ENCODE assay signal across 9 mouse cellular contexts in genomic region chr15:84987020-84987815, GRCm38 (mm10). TPM values are rescaled to one million over a fixed set of nuclear protein-coding genes. Genes with fewer than 3 reads are reported as not detected.
DNase-seq lines count a peak whose midpoint lies in the region; ATAC-seq and TF ChIP-seq lines count a peak whose summit lies in the region.
"Had no signal": no experiment of that assay in that cellular context is flagged by ENCODE, and none has a peak within 500 bp of the region (broad histone marks: within the 10 kb centered on the region; RNA-seq: fewer than 3 reads in every experiment).

No protein-coding gene starts in this region.

- CTCF ChIA-PET in Patski (lab: Charles Lee), result interaction anchor here (1.4 to 1.5 kb wide), 2 partner anchors 62 to 184 kb away, joined by 3 read pairs; no protein-coding TSS in a partner anchor

- no peaks in the 10 kb centered on the region for H3K36me3 ChIP-seq in embryonic facial prominence, embryonic 12.5 days
- peaks cover 3% of the 10 kb centered on the region; the same call in 1 of the 2 replicates for H3K36me3 ChIP-seq in hindbrain, embryonic 12.5 days
- H3K36me3 ChIP-seq in neural tube, embryonic 15.5 days, result no peaks in the 10 kb centered on the region

- WGBS in embryonic facial prominence, embryonic 12.5 days, result under 1% methylated on average over 53 of the region's 53 CpGs
- WGBS in hindbrain, embryonic 12.5 days, result under 1% methylated on average over 43 of the region's 53 CpGs
- under 1% methylated on average over 53 of the region's 53 CpGs for WGBS in lung, adult 2 months
- under 1% methylated on average over 53 of the region's 53 CpGs for WGBS in neural tube, embryonic 15.5 days

- TF ChIP-seq POLR2A in lung, adult 2 months (IDR thresholded peaks at IDR 0.05; ENCODE audit: borderline replicate concordance, extremely low read depth, low read depth, low read length), result no peak

- H3K4me1 ChIP-seq in embryonic facial prominence, embryonic 12.5 days, result peaks cover 19% of the 10 kb centered on the region
- peaks cover 25% of the 10 kb centered on the region for H3K4me1 ChIP-seq in hindbrain, embryonic 12.5 days
- H3K4me1 ChIP-seq in lung, adult 2 months (ENCODE audit: control insufficient read depth, insufficient read depth, low read length), result no peaks in the 10 kb centered on the region
- peaks cover 54% of the 10 kb centered on the region for H3K4me1 ChIP-seq in neural tube, embryonic 15.5 days

- peak overlapping the region; percentile 94 for H3K9ac ChIP-seq in embryonic facial prominence, embryonic 12.5 days
- peak overlapping the region; percentile 90 for H3K9ac ChIP-seq in hindbrain, embryonic 12.5 days
- H3K9ac ChIP-seq in neural tube, embryonic 15.5 days (replicated peaks), result peak overlapping the region; percentile 97

- peak overlapping the region; percentile 84 for H3K4me3 ChIP-seq in embryonic facial prominence, embryonic 12.5 days
- H3K4me3 ChIP-seq in hindbrain, embryonic 12.5 days, result peak overlapping the region; percentile 88
- peak overlapping the region; percentile 88 for H3K4me3 ChIP-seq in lung, adult 2 months (replicated peaks; ENCODE audit: extremely low read depth, low read depth, low read length)
- H3K4me3 ChIP-seq in neural tube, embryonic 15.5 days (replicated peaks), result peak overlapping the region; percentile 84

- ATAC-seq in Patski, result peak; percentile 20
- ATAC-seq in embryonic facial prominence, embryonic 12.5 days (ENCODE audit: insufficient number of reproducible peaks, insufficient read depth, low FRiP score, low TSS enrichment), result peak; percentile 70
- peak; percentile 79 for ATAC-seq in hindbrain, embryonic 12.5 days (ENCODE audit: low FRiP score)
- peak; percentile 71 for ATAC-seq in neural tube, embryonic 15.5 days (ENCODE audit: low FRiP score)

- no peaks in the 10 kb centered on the region for H3K27me3 ChIP-seq in Patski
- no peaks in the 10 kb centered on the region for H3K27me3 ChIP-seq in embryonic facial prominence, embryonic 12.5 days
- 0 out of 2 replicates have a peak, but pooled peaks cover 2% of the 10 kb centered on the region for H3K27me3 ChIP-seq in hindbrain, embryonic 12.5 days
- no peaks in the 10 kb centered on the region for H3K27me3 ChIP-seq in neural tube, embryonic 15.5 days (replicated peaks)

- in situ Hi-C loops in Patski (cut with MboI; ENCODE audit: low pct_unique_long_range_greater_than_20kb), result no loop called here

- peak overlapping the region; percentile 88 for H3K4me2 ChIP-seq in embryonic facial prominence, embryonic 12.5 days (replicated peaks)
- peak overlapping the region; percentile 78 for H3K4me2 ChIP-seq in hindbrain, embryonic 12.5 days (replicated peaks)
- H3K4me2 ChIP-seq in neural tube, embryonic 15.5 days, result peak overlapping the region; percentile 71

- DNase-seq in left cerebral cortex, postnatal 4 days, result peak; percentile 50
- no peak for DNase-seq in left cerebral cortex, adult 8-10 months (ENCODE audit: low spot score in 2 of 2)
- DNase-seq in Patski (ENCODE audit: low read depth, low spot score), result no peak
- no peak for DNase-seq in lung, adult 2 months
- DNase-seq in layer of hippocampus, postnatal 25 days (ENCODE audit: extremely low spot score in 1 of 2, low spot score in 1 of 2), result no peak

- no peak for TF ChIP-seq CTCF in Patski (IDR thresholded peaks at IDR 0.05)
- no peak for TF ChIP-seq CTCF in lung, adult 2 months (IDR thresholded peaks at IDR 0.05; ENCODE audit: insufficient read depth, low read length)

- intact Hi-C loops in left cerebral cortex, postnatal 4 days (cut with DNase I), result no loop called here

- no peaks in the 10 kb centered on the region for H3K9me3 ChIP-seq in embryonic facial prominence, embryonic 12.5 days
- no peaks in the 10 kb centered on the region for H3K9me3 ChIP-seq in hindbrain, embryonic 12.5 days (replicated peaks)
- H3K9me3 ChIP-seq in neural tube, embryonic 15.5 days (replicated peaks), result no peaks in the 10 kb centered on the region

- POLR2A ChIA-PET in Patski (lab: Charles Lee), result interaction anchor here (1.0 to 1.3 kb wide), 2 partner anchors 9 to 64 kb away, joined by 3 read pairs; partner anchors contain the start of gene Nup50

- peak overlapping the region; percentile 36; the same call in 1 of the 2 replicates for H3K27ac ChIP-seq in embryonic facial prominence, embryonic 12.5 days
- peak overlapping the region; percentile 77 for H3K27ac ChIP-seq in hindbrain, embryonic 12.5 days
- peak overlapping the region; percentile 87 for H3K27ac ChIP-seq in neural tube, embryonic 15.5 days (replicated peaks)

RNA-seq across cellular contexts. Expression of gene 5031439G07Rik, which starts 1.1 kb away (rescaled TPM):
- total RNA-seq in left cerebral cortex, postnatal 4 days (2021), result 100 to 1,000 TPM; 134 to 161 TPM
- 100 to 1,000 TPM; 105 to 107 (median 107) TPM for total RNA-seq in left cerebral cortex, adult 8-10 months (2022)
- polyA plus RNA-seq in Patski (2021), result 85.7 TPM
- 10.7 and 12.3 TPM in 2 replicates for polyA plus RNA-seq in embryonic facial prominence, embryonic 12.5 days (2016; fragmentation: Nextera tagmentation; extraction: Ambion mirVana)
- polyA plus RNA-seq in hindbrain, embryonic 12.5 days (2016; fragmentation: Nextera tagmentation; extraction: Ambion mirVana), result 18.7 TPM in 2 replicates
- 17.1 and 23.2 TPM in 2 replicates for polyA plus RNA-seq in lung, adult 2 months (2012; rRNA removed)
- 21.6 and 24.9 TPM in 2 replicates for polyA plus RNA-seq in neural tube, embryonic 15.5 days (2015; fragmentation: Nextera tagmentation; extraction: Ambion mirVana)
- total RNA-seq in layer of hippocampus, postnatal 25 days (2021), result 10 to 100 TPM; 80.6 to 99.0 TPM

RNA-seq across cellular contexts. Expression of gene Upk3a, which starts 29.7 kb away (rescaled TPM):
- under 1 TPM in 1 of 2 experiments, not detected in 1; 0.48 TPM for total RNA-seq in left cerebral cortex, postnatal 4 days (2021)
- total RNA-seq in left cerebral cortex, adult 8-10 months (2022), result under 1 TPM in 2 of 4 experiments, not detected in 2; 0.35 to 0.44 TPM
- polyA plus RNA-seq in Patski (2021), result not detected
- 0.34 and 0.35 TPM in 2 replicates for polyA plus RNA-seq in embryonic facial prominence, embryonic 12.5 days (2016; fragmentation: Nextera tagmentation; extraction: Ambion mirVana)
- polyA plus RNA-seq in hindbrain, embryonic 12.5 days (2016; fragmentation: Nextera tagmentation; extraction: Ambion mirVana), result 0.19 and 0.21 TPM in 2 replicates
- 2.0 and 3.0 TPM in 2 replicates for polyA plus RNA-seq in lung, adult 2 months (2012; rRNA removed)
- 0.38 and 0.74 TPM in 2 replicates for polyA plus RNA-seq in neural tube, embryonic 15.5 days (2015; fragmentation: Nextera tagmentation; extraction: Ambion mirVana)
- not detected for total RNA-seq in layer of hippocampus, postnatal 25 days (2021)
- total RNA-seq: gastrocnemius, postnatal 36 days had no signal

RNA-seq across cellular contexts. Expression of gene Fam118a, which starts 41.5 kb away (rescaled TPM):
- total RNA-seq in left cerebral cortex, postnatal 4 days (2021), result 10 to 100 TPM; 28.3 to 31.7 TPM
- total RNA-seq in left cerebral cortex, adult 8-10 months (2022), result 10 to 100 TPM; 21.6 to 29.7 (median 22.1) TPM
- polyA plus RNA-seq in Patski (2021), result 51.2 TPM
- polyA plus RNA-seq in embryonic facial prominence, embryonic 12.5 days (2016; fragmentation: Nextera tagmentation; extraction: Ambion mirVana), result 24.2 and 24.5 TPM in 2 replicates
- 22.2 and 24.5 TPM in 2 replicates for polyA plus RNA-seq in hindbrain, embryonic 12.5 days (2016; fragmentation: Nextera tagmentation; extraction: Ambion mirVana)
- polyA plus RNA-seq in lung, adult 2 months (2012; rRNA removed), result 6.7 and 7.0 TPM in 2 replicates
- 28.5 and 28.8 TPM in 2 replicates for polyA plus RNA-seq in neural tube, embryonic 15.5 days (2015; fragmentation: Nextera tagmentation; extraction: Ambion mirVana)
- total RNA-seq in layer of hippocampus, postnatal 25 days (2021), result 10 to 100 TPM; 29.6 to 31.6 TPM

Comparison
In these comparisons a context has a peak if more than half of its experiments do, and no peak if none do; other contexts are left out.
1. ATAC-seq: peak in every context shown above with its lines; median percentile 79 in hindbrain, embryonic 12.5 days; 71 in neural tube, embryonic 15.5 days; 70 in embryonic facial prominence, embryonic 12.5 days; 20 in Patski.
2. H3K27ac ChIP-seq: peak in every context shown above with its lines; median percentile 87 in neural tube, embryonic 15.5 days; 77 in hindbrain, embryonic 12.5 days; 36 in embryonic facial prominence, embryonic 12.5 days.